Mouse (Mus musculus) erythroblast, embryonic 14.5 days (primary cell): ENCODE measurements around the gene Rnf32.

ENCODE experiments used
- GATA1 ChIP-seq: IDR thresholded peaks from 2 replicates; pipeline ENCODE4 v1.6.1; 2012; ENCODE audit warnings: low read length, inconsistent platforms, mixed read lengths
- TAL1 ChIP-seq: IDR thresholded peaks from 3 replicates; pipeline ENCODE4 v1.6.1; 2012; ENCODE audit warnings: low read length, inconsistent platforms, mixed read lengths

DNA sequence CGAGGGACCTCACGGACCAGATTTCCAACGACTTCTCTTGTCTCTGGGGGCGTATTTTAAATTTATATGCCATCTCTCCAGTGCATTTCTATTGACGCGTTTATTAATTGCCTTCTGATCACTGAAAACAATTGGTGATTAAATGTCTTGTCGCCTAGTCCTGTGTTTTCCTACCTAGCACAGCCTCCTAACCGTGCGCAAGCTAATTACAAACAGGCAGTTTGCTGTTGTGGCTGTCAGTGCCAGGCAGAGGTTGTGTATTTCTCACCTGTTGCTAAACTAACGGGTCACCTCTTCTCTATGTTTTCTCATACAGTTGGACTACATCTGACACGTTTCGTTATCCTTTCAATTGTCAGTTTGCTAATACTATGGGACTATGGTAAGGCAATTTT, 469 bp downstream of the Rnf32 start:
- TF ChIP-seq GATA1 (no peak), TAL1 (no peak)
